ENCODE assay signal across 9 mouse cellular contexts in genomic region chr1:19206194-19206593, GRCm38 (mm10). TPM values are rescaled to one million over a fixed set of nuclear protein-coding genes. Genes with fewer than 3 reads are reported as not detected.
DNase-seq lines count a peak whose midpoint lies in the region; ATAC-seq lines count a peak whose summit lies in the region.
"Had no signal": no experiment of that assay in that cellular context is flagged by ENCODE, and none has a peak within 500 bp of the region (broad histone marks: within the 10 kb centered on the region; RNA-seq: fewer than 3 reads in every experiment).

No protein-coding gene starts in this region.

- H3K9me3 ChIP-seq in heart, embryonic 13.5 days, result no peaks in the 10 kb centered on the region
- H3K9me3 ChIP-seq in forebrain, embryonic 14.5 days (replicated peaks; ENCODE audit: control insufficient read depth, low read length), result no peaks in the 10 kb centered on the region
- H3K9me3 ChIP-seq in midbrain, embryonic 11.5 days (ENCODE audit: control insufficient read depth, low read length), result no peaks in the 10 kb centered on the region

- peak overlapping the region; percentile 68 for H3K4me2 ChIP-seq in heart, embryonic 13.5 days
- H3K4me2 ChIP-seq in forebrain, embryonic 14.5 days (ENCODE audit: low read length), result peak overlapping the region; percentile 50; the same call in 1 of the 2 replicates
- no peak overlapping the region; the same call in 1 of the 2 replicates for H3K4me2 ChIP-seq in midbrain, embryonic 11.5 days

- no peak overlapping the region for H3K9ac ChIP-seq in heart, embryonic 13.5 days
- H3K9ac ChIP-seq in forebrain, embryonic 14.5 days (ENCODE audit: low read length), result no peak overlapping the region
- H3K9ac ChIP-seq in midbrain, embryonic 11.5 days (ENCODE audit: low read length), result no peak overlapping the region

- DNase-seq in heart, adult 11 months, result no peak
- peak; percentile 53 for DNase-seq in MN1 (ENCODE audit: low spot score)
- peak; percentile 74 for DNase-seq in forebrain, embryonic 14.5 days (ENCODE audit: low spot score)
- peak; percentile 95 for DNase-seq in midbrain, embryonic 11.5 days (ENCODE audit: low spot score, missing footprints)
- no peak for DNase-seq in urinary bladder, postnatal 4 days (ENCODE audit: low spot score in 2 of 2)
- DNase-seq in urinary bladder, postnatal 10 days (ENCODE audit: low spot score), result no peak
- DNase-seq: cerebellum, adult 18-20 months had no signal

- H3K36me3 ChIP-seq in heart, embryonic 13.5 days, result no peaks in the 10 kb centered on the region
- H3K36me3 ChIP-seq in forebrain, embryonic 14.5 days (ENCODE audit: control insufficient read depth, insufficient read depth, low read length), result no peaks in the 10 kb centered on the region
- no peaks in the 10 kb centered on the region for H3K36me3 ChIP-seq in midbrain, embryonic 11.5 days (ENCODE audit: control insufficient read depth, insufficient read depth, low read length)

- no peak overlapping the region for H3K27ac ChIP-seq in heart, embryonic 13.5 days (replicated peaks)
- no peak overlapping the region for H3K27ac ChIP-seq in forebrain, embryonic 14.5 days (ENCODE audit: low read depth, low read length)
- no peak overlapping the region for H3K27ac ChIP-seq in midbrain, embryonic 11.5 days (ENCODE audit: low read depth, low read length)

- WGBS in heart, embryonic 13.5 days, result 1% methylated on average over 7 of the region's 7 CpGs
- 1% methylated on average over 7 of the region's 7 CpGs for WGBS in forebrain, embryonic 14.5 days
- under 1% methylated on average over 7 of the region's 7 CpGs for WGBS in midbrain, embryonic 11.5 days

- no peak for ATAC-seq in heart, embryonic 13.5 days (ENCODE audit: extremely low read depth, insufficient number of reproducible peaks, low FRiP score, low TSS enrichment)
- ATAC-seq in forebrain, embryonic 14.5 days, result peak; percentile 36; the same call in 1 of the 2 replicates
- peak; percentile 26; the same call in 1 of the 2 replicates for ATAC-seq in midbrain, embryonic 11.5 days (ENCODE audit: low FRiP score)
- ATAC-seq in inflammation-experienced regulatory T-cells, adult 6 months, result no peak

- peaks cover 46% of the 10 kb centered on the region for H3K27me3 ChIP-seq in heart, embryonic 13.5 days (replicated peaks)
- H3K27me3 ChIP-seq in forebrain, embryonic 14.5 days (replicated peaks; ENCODE audit: control insufficient read depth, insufficient read depth, low read length), result peaks cover 29% of the 10 kb centered on the region
- peaks cover 44% of the 10 kb centered on the region for H3K27me3 ChIP-seq in midbrain, embryonic 11.5 days (ENCODE audit: control insufficient read depth, insufficient read depth, low read length)

- peak overlapping the region; percentile 46 for H3K4me3 ChIP-seq in heart, embryonic 13.5 days
- H3K4me3 ChIP-seq in forebrain, embryonic 14.5 days (ENCODE audit: low read depth, low read length), result peak overlapping the region; percentile 8
- H3K4me3 ChIP-seq in midbrain, embryonic 11.5 days (ENCODE audit: low read depth, low read length), result no peak overlapping the region

- peaks cover 4% of the 10 kb centered on the region; the same call in 1 of the 2 replicates for H3K4me1 ChIP-seq in heart, embryonic 13.5 days
- H3K4me1 ChIP-seq in forebrain, embryonic 14.5 days (ENCODE audit: control insufficient read depth, insufficient read depth, low read length), result no peaks in the 10 kb centered on the region
- H3K4me1 ChIP-seq in midbrain, embryonic 11.5 days (ENCODE audit: control insufficient read depth, insufficient read depth, low read length), result peaks cover 5% of the 10 kb centered on the region; the same call in 1 of the 2 replicates

RNA-seq across cellular contexts. Expression of gene Tfap2b, which starts 2.5 kb away (rescaled TPM):
- polyA plus RNA-seq in heart, embryonic 13.5 days (2015; fragmentation: Nextera tagmentation; extraction: Ambion mirVana), result 0.27 and 0.68 TPM in 2 replicates
- polyA plus RNA-seq in forebrain, embryonic 14.5 days (2014; fragmentation: Nextera tagmentation; extraction: Ambion mirVana), result 0.60 and 1.5 TPM in 2 replicates
- polyA plus RNA-seq in midbrain, embryonic 11.5 days (2014; fragmentation: Nextera tagmentation; extraction: Ambion mirVana), result 34.0 and 37.0 TPM in 2 replicates
- polyA plus RNA-seq in inflammation-experienced regulatory T-cells, adult 6 months (2017; shearing (Covaris generic)), result not detected

Comparison
In these comparisons a context has a peak if more than half of its experiments do, and no peak if none do; other contexts are left out.
1. ATAC-seq: peak in forebrain, embryonic 14.5 days (single experiment) and midbrain, embryonic 11.5 days (single experiment); none in heart, embryonic 13.5 days (single experiment) and inflammation-experienced regulatory T-cells, adult 6 months (single experiment).
2. DNase-seq: peak in MN1 (single experiment), forebrain, embryonic 14.5 days (single experiment) and midbrain, embryonic 11.5 days (single experiment); none in heart, adult 11 months (single experiment), urinary bladder, postnatal 4 days (0 of 2) and urinary bladder, postnatal 10 days (single experiment).
3. RNA of gene Tfap2b, which starts 2.5 kb away (polyA plus RNA-seq): 34.0 to 37.0 TPM in midbrain, embryonic 11.5 days; 0.27 to 0.68 TPM in heart, embryonic 13.5 days, 0.60 to 1.5 TPM in forebrain, embryonic 14.5 days and not detected in inflammation-experienced regulatory T-cells, adult 6 months; every median in the first group is over 10 times any median in the second.